Mouse (Mus musculus): Measurements from ENCODE around the gene a.

The a gene

GRCm38 (mm10) chr2:154782856-154783650 is 8.1 kb upstream of the a start:
- no peak for DNase-seq (ENCODE audit: low read depth)

- no peak for DNase-seq (ENCODE audit: low read depth)
Observed at GRCm38 (mm10) chr2:154785284-154785683, 5.9 kb upstream of the a start.

- peak; percentile 87 for DNase-seq (ENCODE audit: low read depth)
Observed at GRCm38 (mm10) chr2:154786187-154786586, 5.0 kb upstream of the a start.

GRCm38 (mm10) chr2:154786776-154787175 is 4.4 kb upstream of the a start:
- no peak for DNase-seq (ENCODE audit: low read depth)

GRCm38 (mm10) chr2:154789381-154789780 is 1.8 kb upstream of the a start:
- DNase-seq (ENCODE audit: low read depth) = no peak

- no peak for DNase-seq (ENCODE audit: low read depth)
Observed at GRCm38 (mm10) chr2:154789977-154790655, 1.1 kb upstream of the a start.

GRCm38 (mm10) chr2:154791661-154792642 is 750 bp downstream of the a start:
- no peak for DNase-seq (ENCODE audit: low read depth)

GRCm38 (mm10) chr2:154803372-154803771 is 12.2 kb downstream of the a start:
- DNase-seq (ENCODE audit: low read depth) = no peak

GRCm38 (mm10) chr2:154803845-154804244 is 12.6 kb downstream of the a start:
- DNase-seq (ENCODE audit: low read depth) = no peak

GRCm38 (mm10) chr2:154807689-154808088 is 16.5 kb downstream of the a start:
- DNase-seq (ENCODE audit: low read depth) = no peak

GRCm38 (mm10) chr2:154809107-154809762 is 18.0 kb downstream of the a start:
- no peak for DNase-seq (ENCODE audit: low read depth)

- DNase-seq (ENCODE audit: low read depth) = no peak
Observed at GRCm38 (mm10) chr2:154810821-154811220, 19.6 kb downstream of the a start.

GRCm38 (mm10) chr2:154813426-154813825 is 22.2 kb downstream of the a start:
- no peak for DNase-seq (ENCODE audit: low read depth)

GRCm38 (mm10) chr2:154817089-154817488 is 25.9 kb downstream of the a start:
- DNase-seq (ENCODE audit: low read depth) = no peak

GRCm38 (mm10) chr2:154817788-154818187 is 26.6 kb downstream of the a start:
- no peak for DNase-seq (ENCODE audit: low read depth)

- no peak for DNase-seq (ENCODE audit: low read depth)
Observed at GRCm38 (mm10) chr2:154818599-154818998, 27.4 kb downstream of the a start.

- no peak for DNase-seq (ENCODE audit: low read depth)
Observed at GRCm38 (mm10) chr2:154820346-154820745, 29.1 kb downstream of the a start.

- no peak for DNase-seq (ENCODE audit: low read depth)
Observed at GRCm38 (mm10) chr2:154826054-154826538, 34.9 kb downstream of the a start.

- DNase-seq (ENCODE audit: low read depth) = no peak
Observed at GRCm38 (mm10) chr2:154827521-154827920, 36.3 kb downstream of the a start.

GRCm38 (mm10) chr2:154832471-154832870 is 41.3 kb downstream of the a start:
- peak; percentile 16 for DNase-seq (ENCODE audit: low read depth)

- DNase-seq (ENCODE audit: low read depth) = no peak
Observed at GRCm38 (mm10) chr2:154834149-154834865, 43.1 kb downstream of the a start.
